Mouse (Mus musculus) T-helper 17 cell (primary cell): ENCODE results near the gene Vmn1r131.
"Not testable (repeated sequence)": the region's sequence is repeated elsewhere in the genome, so short reads cannot be mapped to it uniquely, and the experiment has no call there.

Experiments used
- in situ Hi-C, 2 experiments: fragments of 300-600 bp; cut with MboI, MseI; formaldehyde crosslinking; loops; 1 replicate in 1 of 2; 2 replicates in 1 of 2; pipeline ENCODE4 v1.15.1; 2025; ENCODE audit warnings: high pct_unique_total_duplicates in 2 of 2

Vmn1r131 gene

DNA sequence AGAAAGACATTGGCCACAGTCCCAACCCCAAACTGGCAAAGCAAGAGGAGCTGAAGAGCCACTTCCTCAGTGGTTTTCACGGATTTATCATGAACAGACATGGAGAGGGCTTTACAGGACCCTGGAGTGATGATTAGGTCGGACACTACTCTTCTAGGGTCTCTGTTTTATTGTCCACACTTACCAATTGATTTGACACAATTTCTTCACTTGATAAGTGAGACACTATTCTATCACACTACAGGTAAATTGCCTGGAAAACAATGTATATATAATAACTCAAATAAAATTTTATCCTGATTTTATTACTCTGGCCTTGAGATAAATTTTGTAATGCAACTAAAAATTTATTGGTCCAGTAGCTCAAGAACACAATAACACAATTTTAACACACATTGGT lies at the start of gene Vmn1r131:
Gene Vmn1r131, minus strand, starts transcription at position 101 of the 400 bp plus-strand sequence.
- in situ Hi-C loops = not testable (repeated sequence)

DNA sequence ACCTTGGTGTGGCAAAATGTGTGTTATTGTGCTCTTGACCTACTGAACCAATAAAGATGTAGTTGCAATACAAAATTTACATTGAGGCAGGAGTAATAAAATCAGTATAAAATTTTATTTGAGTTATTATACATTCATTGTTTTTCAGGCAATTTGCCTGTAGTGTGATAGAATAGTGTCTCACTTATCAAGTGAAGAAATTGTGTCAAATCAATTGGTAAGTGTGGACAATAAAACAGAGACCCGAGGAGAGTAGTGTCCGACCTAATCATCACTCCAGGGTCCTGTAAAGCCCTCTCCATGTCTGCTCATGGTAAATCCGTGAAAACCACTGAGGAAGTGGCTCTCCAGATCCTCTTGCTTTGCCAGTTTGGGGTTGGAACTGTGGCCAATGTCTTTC lies 34.4 kb downstream of the Vmn1r131 start, which contains the start of gene Vmn1r130:
Gene Vmn1r130, plus strand, starts transcription at position 301 of the 400 bp plus-strand sequence.
- in situ Hi-C loops = not testable (repeated sequence)
